Mouse (Mus musculus) liver, postnatal 0 days (tissue): ENCODE data around the gene Pgc.

ENCODE experiments used
- CTCF ChIP-seq: sonication (generic); IDR thresholded peaks from 2 replicates; pipeline ENCODE4 v1.5.1; 2016; ENCODE audit warnings: antibody characterized with exemption, low read depth
- EP300 ChIP-seq: IDR thresholded peaks from 2 replicates; pipeline ENCODE4 v1.6.1; 2016; ENCODE audit warnings: antibody characterized with exemption, low read depth, mild to moderate bottlenecking

DNA sequence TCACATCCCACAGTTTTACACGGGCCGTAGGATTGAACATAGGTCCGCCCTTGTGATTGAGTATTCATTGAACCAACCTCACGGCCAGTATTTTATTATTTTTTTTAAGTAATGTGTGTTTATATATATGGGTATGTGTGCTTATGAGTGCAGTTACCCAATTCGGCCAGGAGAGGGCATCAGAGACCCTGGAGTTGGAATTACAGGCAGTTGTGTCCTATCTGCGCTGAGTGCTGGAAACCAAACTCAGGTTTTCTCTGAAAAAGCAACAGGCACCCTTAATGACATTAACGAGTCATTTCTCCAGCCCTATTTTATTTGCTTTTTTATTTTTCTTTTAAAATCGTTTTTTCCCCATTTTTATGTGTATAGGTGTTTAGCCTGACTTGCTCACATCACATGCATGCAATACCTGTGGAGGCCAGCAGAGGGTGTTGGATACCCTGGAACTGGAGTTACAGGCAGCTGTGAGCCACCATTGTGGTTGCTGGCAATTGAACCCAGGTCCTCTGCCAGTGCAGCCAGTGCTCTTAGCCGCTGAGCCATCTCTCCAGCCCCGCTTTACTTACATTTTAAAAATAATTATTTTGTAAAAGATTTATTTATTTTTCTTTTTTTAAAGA lies 18.2 kb downstream of the Pgc start:
- no peak for TF ChIP-seq EP300
- TF ChIP-seq CTCF: peak; percentile 48
